Mouse (Mus musculus): ENCODE data around the gene Acadvl. TPM values are rescaled to one million over a fixed set of nuclear protein-coding genes. Genes with fewer than 3 reads are reported as not detected.
"Not testable (repeated sequence)": the region's sequence is repeated elsewhere in the genome, so short reads cannot be mapped to it uniquely, and the experiment has no call there.

Gene Acadvl
- polyA plus RNA-seq, 1 experiment from 2014 or later, result 61.7 TPM

DNA sequence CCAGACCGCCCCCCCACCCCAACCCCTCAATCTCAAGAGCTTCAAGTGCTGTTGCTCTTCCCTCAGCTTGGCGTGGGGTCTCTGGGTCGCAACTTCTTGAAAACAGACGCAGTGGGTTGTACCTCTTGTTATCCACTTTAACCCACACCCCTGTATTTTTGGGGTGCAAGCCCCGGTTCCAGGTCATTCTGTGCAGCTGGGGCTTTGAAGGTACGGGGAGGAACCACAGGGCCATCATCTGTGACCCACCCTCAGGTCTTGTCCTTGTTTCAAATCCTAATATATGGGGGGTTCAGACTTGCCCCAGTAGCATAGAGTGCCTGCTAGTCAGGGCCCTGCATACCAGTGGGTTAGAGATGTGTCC, 8.9 kb upstream of the Acadvl start:
- no peaks in the 10 kb centered on the region for H3K27me3 ChIP-seq (replicated peaks)
- peaks cover 93% of the 10 kb centered on the region for H3K4me1 ChIP-seq
- no peaks in the 10 kb centered on the region for H3K36me3 ChIP-seq
- WGBS, result 12% methylated on average over 6 of the region's 6 CpGs
- ATAC-seq (ENCODE audit: low FRiP score), result no peak
- H3K9me3 ChIP-seq (replicated peaks), result no peaks in the 10 kb centered on the region
- peak overlapping the region; percentile 42 for H3K4me3 ChIP-seq (replicated peaks)
- H3K27ac ChIP-seq (replicated peaks), result peak overlapping the region; percentile 58; the same call in 1 of the 2 replicates
- H3K9ac ChIP-seq (replicated peaks), result peak overlapping the region; percentile 54
- peak overlapping the region; percentile 69 for H3K4me2 ChIP-seq

DNA sequence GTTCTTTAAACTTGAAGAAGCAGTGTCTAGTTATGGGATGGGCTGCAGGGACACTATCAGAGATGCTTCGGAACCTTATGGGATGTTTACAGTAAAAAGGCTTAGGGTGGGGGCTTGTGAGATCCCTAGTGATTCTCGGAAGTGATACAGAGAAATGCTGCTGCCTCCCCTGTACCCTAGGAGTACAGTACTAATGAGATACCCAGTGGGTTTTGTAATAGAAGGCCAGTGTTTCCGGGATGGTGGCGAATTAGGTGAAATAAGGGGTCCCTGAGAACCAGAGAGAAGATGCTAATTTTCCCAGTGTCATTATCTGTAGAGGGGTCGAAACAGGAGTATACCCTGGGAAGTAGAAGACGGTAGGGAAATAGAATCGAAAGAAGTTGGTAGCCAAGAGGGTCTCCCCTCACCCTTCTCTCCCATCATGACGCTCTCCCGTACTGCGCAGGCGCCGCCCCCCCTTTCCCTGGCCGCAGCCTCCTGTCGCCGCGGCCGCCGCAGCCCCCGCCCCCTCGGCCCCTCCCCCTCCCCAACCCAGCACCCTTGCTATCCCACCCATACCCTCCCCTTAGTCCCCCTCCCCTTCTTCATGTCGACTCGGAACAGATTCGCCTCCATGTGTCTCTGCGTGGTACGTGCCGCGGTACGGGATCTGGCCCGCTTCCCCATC, 8.4 kb upstream of the Acadvl start:
- H3K4me3 ChIP-seq (replicated peaks), result peak overlapping the region; percentile 42
- H3K9me3 ChIP-seq (replicated peaks), result no peaks in the 10 kb centered on the region
- 5% methylated on average over 23 of the region's 29 CpGs for WGBS
- H3K27ac ChIP-seq (replicated peaks), result peak overlapping the region; percentile 58; the same call in 1 of the 2 replicates
- H3K27me3 ChIP-seq (replicated peaks), result no peaks in the 10 kb centered on the region
- peaks cover 93% of the 10 kb centered on the region for H3K4me1 ChIP-seq
- no peaks in the 10 kb centered on the region for H3K36me3 ChIP-seq
- H3K4me2 ChIP-seq, result peak overlapping the region; percentile 69
- no peak for ATAC-seq (ENCODE audit: low FRiP score)
- peak overlapping the region; percentile 54 for H3K9ac ChIP-seq (replicated peaks)

DNA sequence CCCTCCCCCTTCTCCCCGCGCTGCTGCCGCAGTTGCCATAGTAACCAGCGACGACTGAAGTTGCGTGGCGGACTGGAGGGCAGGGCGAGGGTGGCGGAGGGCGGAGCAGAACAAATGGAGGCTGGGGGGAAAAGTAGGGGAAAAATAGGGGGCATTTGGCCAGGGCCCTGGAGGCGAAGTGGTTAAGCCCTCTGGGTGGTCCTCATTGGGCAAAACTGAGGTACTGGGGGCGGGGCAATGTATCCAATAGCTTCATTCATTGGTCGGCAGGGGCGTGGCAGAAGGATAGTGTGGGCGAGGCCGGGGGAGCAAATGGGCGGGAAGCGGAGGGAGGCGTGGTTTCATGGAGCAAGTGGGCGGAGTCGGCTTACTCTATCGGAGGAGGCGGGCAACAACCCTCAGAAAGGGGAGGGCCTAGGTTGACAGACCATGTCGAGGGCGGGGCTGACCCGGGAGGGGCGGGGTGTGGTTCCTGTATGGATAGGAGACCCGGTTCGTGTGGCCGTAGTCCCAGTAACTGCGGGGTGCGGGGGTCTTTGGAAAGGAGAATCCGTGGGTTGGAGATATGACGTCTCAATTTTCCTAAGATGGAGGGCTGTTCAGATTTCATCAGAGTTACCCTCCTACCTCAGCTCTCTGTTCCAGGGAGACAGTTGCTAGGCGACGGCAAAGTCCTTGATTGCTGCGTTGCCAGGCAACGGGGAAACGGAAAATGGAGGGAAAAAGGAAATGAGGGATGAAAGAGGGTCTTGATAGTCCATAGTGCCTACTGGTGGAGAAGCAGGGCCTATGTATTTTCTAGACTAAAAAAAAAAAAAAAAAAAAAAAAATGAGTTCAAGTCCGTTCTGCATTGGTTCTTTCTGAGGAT, 6.3 kb upstream of the Acadvl start:
- H3K27me3 ChIP-seq (replicated peaks), result no peaks in the 10 kb centered on the region
- H3K9me3 ChIP-seq (replicated peaks), result no peaks in the 10 kb centered on the region
- peaks cover 83% of the 10 kb centered on the region for H3K4me1 ChIP-seq
- no peaks in the 10 kb centered on the region for H3K36me3 ChIP-seq
- peak overlapping the region; percentile 83 for H3K4me2 ChIP-seq
- H3K4me3 ChIP-seq (replicated peaks), result peak overlapping the region; percentile 64
- under 1% methylated on average over 40 of the region's 40 CpGs for WGBS
- H3K27ac ChIP-seq (replicated peaks), result peak overlapping the region; percentile 95
- ATAC-seq (ENCODE audit: low FRiP score), result peak; percentile 83
- H3K9ac ChIP-seq (replicated peaks), result peak overlapping the region; percentile 84

DNA sequence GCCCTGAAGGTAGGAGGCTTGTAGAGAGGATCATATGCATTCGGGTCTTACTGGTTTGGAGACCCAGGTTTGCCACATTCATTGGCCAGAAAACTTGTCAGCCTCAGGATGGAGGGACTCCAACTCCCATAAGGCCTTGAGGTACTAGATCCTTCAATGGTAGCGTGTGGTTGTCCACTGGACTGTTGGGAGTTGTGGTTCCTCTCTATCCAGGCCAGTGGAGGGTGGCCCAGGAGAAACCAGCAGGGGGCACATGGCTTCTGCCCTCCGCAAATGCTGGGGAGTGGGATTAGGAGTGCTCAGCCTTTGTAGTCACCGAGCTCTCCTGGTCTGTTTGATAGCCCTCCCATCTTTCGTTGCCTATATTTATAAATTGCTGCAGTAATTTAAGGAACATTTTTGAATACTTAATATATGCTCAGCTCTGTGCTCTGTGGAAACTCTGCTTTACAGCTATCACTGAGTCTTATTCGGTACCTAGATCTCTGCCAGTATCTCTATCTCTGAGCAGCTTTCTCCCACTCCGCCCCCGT, 5.6 kb upstream of the Acadvl start:
- Histone ChIP-seq H3K9me3 (replicated peaks) (no peaks in the 10 kb centered on the region), H3K4me3 (replicated peaks) (peak overlapping the region; percentile 64), H3K27ac (replicated peaks) (peak overlapping the region; percentile 95), H3K27me3 (replicated peaks) (no peaks in the 10 kb centered on the region), H3K9ac (replicated peaks) (peak overlapping the region; percentile 84), H3K4me2 (peak overlapping the region; percentile 83), H3K36me3 (no peaks in the 10 kb centered on the region), H3K4me1 (peaks cover 76% of the 10 kb centered on the region)
- under 1% methylated on average over 8 of the region's 8 CpGs for WGBS
- ATAC-seq (ENCODE audit: low FRiP score), result peak; percentile 73

DNA sequence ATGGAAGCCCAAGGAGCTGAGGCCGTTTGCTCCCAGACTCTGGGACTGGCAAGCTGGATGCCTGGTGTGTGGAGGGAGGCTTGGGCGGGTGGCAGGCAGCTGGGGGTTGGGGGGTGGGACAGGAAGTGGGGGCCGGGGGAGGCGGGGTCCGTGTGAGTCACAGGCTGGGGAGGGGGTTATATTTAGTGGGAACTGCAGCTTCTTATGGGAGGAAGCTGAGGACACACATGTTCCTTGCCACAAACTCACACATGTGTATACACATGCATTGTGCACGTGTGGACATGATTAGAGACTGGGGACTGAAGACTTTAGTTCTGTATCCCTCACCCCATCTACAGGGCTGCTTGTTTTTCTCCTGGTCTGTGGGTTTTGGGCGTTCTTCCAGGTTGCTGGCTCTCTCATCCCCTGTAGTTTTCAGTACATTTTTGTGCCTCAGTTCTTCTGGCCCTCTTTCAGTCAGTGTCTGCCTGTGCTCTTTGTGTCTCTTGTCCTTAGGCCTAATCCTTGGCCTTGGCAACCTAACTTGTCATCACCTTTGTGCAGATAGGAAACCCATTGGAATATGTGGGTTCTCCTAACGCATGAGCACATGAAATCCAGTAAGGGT, 4.9 kb upstream of the Acadvl start:
- no peaks in the 10 kb centered on the region for H3K9me3 ChIP-seq (replicated peaks)
- peaks cover 73% of the 10 kb centered on the region for H3K4me1 ChIP-seq
- H3K9ac ChIP-seq (replicated peaks), result peak overlapping the region; percentile 84
- ATAC-seq (ENCODE audit: low FRiP score), result no peak
- peak overlapping the region; percentile 83 for H3K4me2 ChIP-seq
- H3K27ac ChIP-seq (replicated peaks), result peak overlapping the region; percentile 95
- H3K4me3 ChIP-seq (replicated peaks), result peak overlapping the region; percentile 64
- WGBS, result 18% methylated on average over 8 of the region's 8 CpGs
- H3K27me3 ChIP-seq (replicated peaks), result no peaks in the 10 kb centered on the region
- no peaks in the 10 kb centered on the region for H3K36me3 ChIP-seq

DNA sequence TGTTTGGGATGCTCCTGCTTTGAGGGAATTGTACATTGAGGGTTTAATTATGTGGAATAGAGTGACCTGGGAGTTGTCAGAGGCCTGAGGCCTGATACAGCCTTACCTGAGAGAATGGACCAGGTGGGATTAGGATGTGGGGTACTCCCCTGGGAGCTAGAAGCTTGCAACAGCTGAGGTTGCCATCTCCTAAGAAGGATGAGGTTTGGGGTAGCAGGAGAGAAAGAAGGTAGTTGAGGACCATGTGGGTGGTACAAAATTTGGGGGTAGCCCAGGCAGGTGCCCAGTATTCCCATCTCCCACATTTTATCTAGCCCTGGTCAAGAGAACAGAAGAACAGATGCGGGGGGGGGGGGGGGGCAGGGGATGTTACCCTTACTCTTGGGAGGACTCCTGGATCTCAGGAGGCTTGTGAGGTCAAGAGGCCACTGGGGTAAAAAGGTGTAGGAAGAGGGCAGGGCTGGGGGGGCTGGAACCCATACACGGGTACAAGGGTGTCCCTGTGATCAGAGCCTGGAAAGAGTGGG, 4.3 kb upstream of the Acadvl start:
- no peaks in the 10 kb centered on the region for H3K36me3 ChIP-seq
- no peaks in the 10 kb centered on the region for H3K9me3 ChIP-seq (replicated peaks)
- H3K27ac ChIP-seq (replicated peaks), result peak overlapping the region; percentile 95
- peaks cover 72% of the 10 kb centered on the region for H3K4me1 ChIP-seq
- H3K27me3 ChIP-seq (replicated peaks), result no peaks in the 10 kb centered on the region
- H3K4me2 ChIP-seq, result peak overlapping the region; percentile 83
- peak overlapping the region; percentile 84 for H3K9ac ChIP-seq (replicated peaks)
- peak overlapping the region; percentile 64 for H3K4me3 ChIP-seq (replicated peaks)
- ATAC-seq (ENCODE audit: low FRiP score), result no peak
- 46% methylated on average over 2 of the region's 2 CpGs for WGBS

DNA sequence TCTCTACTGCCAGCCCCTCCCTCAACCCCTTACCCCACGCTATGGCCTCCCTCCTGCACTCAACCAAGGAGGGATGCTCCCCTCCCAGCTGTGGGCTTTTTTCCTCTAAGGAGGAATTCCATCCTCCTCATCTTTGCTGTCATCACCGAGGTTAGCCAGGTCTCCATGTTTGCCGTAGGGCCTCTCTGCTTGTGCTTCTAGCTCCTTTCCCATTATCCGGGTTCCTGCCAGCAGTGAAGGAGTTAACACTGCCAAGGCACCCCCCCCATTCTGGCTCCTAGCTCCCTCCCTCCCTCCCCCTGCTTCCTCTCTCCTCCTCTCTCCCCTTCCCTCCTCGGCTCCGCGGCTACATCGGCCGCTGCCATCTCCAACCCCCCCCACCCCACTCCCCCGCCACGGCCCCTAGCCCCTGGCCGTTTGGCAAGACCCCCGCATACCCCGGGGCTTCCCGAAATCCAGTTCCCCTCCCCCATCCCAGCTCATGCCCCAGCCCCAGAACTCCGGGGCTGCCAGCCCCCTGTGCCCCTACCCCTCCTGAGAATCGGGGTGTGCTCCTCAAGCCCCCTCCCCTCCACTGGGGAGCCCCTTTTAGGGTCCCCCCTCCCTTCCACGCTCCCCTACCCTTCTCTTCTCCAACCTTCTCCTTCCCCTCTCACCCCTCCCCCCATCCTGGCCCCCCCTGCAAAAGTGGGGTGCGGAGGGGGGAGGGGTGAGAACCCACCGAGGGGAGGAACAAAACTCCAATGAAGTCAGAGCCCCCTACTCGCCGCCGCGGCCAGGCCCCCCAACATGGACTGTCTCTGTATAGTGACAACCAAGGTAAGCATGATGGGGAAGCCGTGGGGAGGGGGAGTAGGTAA, 3.1 kb upstream of the Acadvl start:
- under 1% methylated on average over 25 of the region's 25 CpGs for WGBS
- peak overlapping the region; percentile 64 for H3K4me3 ChIP-seq (replicated peaks)

DNA sequence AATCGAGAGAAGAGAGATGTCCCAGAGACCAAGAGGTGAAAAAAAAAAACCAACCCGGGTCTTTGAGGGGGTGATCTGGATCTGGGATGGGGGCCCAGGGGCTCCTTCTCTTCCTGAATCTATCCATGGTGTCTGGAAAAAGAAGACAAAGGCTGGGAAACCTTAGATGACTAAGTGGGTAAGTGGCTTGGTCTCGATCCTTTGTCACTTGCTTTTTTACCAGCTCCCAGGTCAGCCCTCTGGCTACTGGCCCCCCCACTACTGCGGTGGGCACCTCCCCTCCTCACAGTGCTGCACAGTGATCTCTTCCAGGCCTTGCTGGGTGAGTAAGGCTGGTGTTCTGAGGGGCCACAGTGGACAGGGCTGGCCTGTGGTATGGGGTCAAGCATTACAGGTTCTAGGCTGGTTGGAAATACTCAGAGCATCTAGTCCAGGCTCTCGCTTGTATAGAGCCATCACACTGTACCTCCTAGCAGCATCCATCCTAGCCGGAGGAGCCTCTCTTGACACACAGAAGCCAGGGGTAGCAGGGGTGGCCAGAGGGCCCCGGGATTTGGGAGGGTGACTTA, 2.1 kb upstream of the Acadvl start:
- Histone ChIP-seq H3K4me2 (peak overlapping the region; percentile 83), H3K9ac (replicated peaks) (peak overlapping the region; percentile 84), H3K27me3 (replicated peaks) (no peaks in the 10 kb centered on the region), H3K36me3 (peaks cover 12% of the 10 kb centered on the region), H3K4me1 (peaks cover 69% of the 10 kb centered on the region), H3K4me3 (replicated peaks) (peak overlapping the region; percentile 64; the same call in 1 of the 2 replicates), H3K27ac (replicated peaks) (peak overlapping the region; percentile 95), H3K9me3 (replicated peaks) (no peaks in the 10 kb centered on the region)
- ATAC-seq (ENCODE audit: low FRiP score), result no peak
- WGBS, result 65% methylated on average over 7 of the region's 7 CpGs

More for the DNA sequence above, 3.1 kb upstream of the Acadvl start:
- Histone ChIP-seq H3K9ac (replicated peaks) (peak overlapping the region; percentile 84), H3K4me2 (peak overlapping the region; percentile 83), H3K27ac (replicated peaks) (peak overlapping the region; percentile 95), H3K9me3 (replicated peaks) (no peaks in the 10 kb centered on the region), H3K4me1 (peaks cover 71% of the 10 kb centered on the region), H3K27me3 (replicated peaks) (no peaks in the 10 kb centered on the region), H3K36me3 (peaks cover under 1% of the 10 kb centered on the region; the same call in 1 of the 2 replicates)
- ATAC-seq (ENCODE audit: low FRiP score), result no peak

DNA sequence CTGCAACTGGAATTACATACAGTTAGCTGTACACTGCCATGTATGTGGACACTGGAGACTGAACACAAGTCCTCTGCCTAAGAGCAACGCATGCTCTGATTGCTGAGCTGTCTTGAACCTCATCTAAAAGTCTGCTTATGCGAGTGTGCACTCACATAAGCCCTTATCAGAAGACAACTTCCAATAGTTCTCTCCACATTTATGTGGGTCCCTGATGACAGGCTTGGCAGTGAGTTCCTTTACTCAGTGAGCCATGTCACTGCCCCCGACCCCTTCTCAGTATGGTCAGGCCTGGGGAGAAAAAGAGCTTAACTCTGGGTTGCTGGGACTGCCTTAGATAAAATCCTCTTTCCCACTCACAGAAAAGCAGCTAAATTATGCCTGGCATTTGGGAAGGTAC, 1.5 kb upstream of the Acadvl start, which contains the start of gene Dlg4:
Gene Dlg4 (plus strand): TSS at position 274 of the 400 bp plus-strand sequence.
- Histone ChIP-seq H3K4me1 (peaks cover 62% of the 10 kb centered on the region), H3K27me3 (replicated peaks) (no peaks in the 10 kb centered on the region), H3K4me2 (peak within 1 kb of the TSS; percentile 83), H3K36me3 (peaks cover 18% of the 10 kb centered on the region), H3K27ac (replicated peaks) (peak within 1 kb of the TSS; percentile 95), H3K9ac (replicated peaks) (peak within 1 kb of the TSS; percentile 84), H3K4me3 (replicated peaks) (peak within 1 kb of the TSS; percentile 64), H3K9me3 (replicated peaks) (no peaks in the 10 kb centered on the region)
- 93% methylated on average over 3 of the region's 3 CpGs for WGBS
- ATAC-seq (ENCODE audit: low FRiP score), result no peak

DNA sequence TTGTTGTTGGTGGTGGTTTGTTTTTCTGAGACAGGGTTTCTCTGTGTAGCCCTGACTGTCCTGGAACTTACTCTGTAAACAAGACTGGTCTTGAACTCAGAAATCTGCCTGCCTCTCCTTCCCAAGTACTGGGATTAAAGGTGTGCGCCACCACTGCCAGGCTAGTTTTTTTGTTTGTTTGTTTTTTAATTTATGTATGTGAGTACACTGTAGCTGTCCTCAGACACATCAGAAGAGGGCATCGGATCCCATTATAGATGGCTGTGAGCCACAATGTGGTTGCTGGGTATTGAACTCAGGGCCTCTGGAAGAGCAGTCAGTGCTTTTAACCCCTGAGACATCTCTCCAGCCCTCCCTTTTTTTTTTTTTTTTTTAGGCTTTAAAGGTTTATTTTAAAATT, 966 bp upstream of the Acadvl start:
- H3K27me3 ChIP-seq (replicated peaks); H3K9ac ChIP-seq (replicated peaks); H3K4me3 ChIP-seq (replicated peaks); H3K27ac ChIP-seq (replicated peaks); H3K9me3 ChIP-seq (replicated peaks); H3K4me2 ChIP-seq; ATAC-seq (ENCODE audit: low FRiP score): not testable (repeated sequence)
- Histone ChIP-seq H3K4me1 (peaks cover 60% of the 10 kb centered on the region), H3K36me3 (peaks cover 23% of the 10 kb centered on the region)
- 80% methylated on average over 2 of the region's 2 CpGs for WGBS
